Mouse (Mus musculus): ENCODE data around the gene Aarsd1. TPM values are rescaled to one million over a fixed set of nuclear protein-coding genes. Genes with fewer than 3 reads are reported as not detected.
"Not testable (repeated sequence)": the region's sequence is repeated elsewhere in the genome, so short reads cannot be mapped to it uniquely, and the experiment has no call there.

Aarsd1 gene
- polyA plus RNA-seq, 1 experiment from 2014 or later, result 99.5 TPM

GRCm38 (mm10) chr11:101448899-101449298, 31.5 kb upstream of the Aarsd1 start:
- ATAC-seq, result no peak
- H3K4me2 ChIP-seq (ENCODE audit: low read length), result no peak overlapping the region
- WGBS, result 82% methylated on average over 4 of the region's 4 CpGs

GRCm38 (mm10) chr11:101448274-101448746, 30.9 kb upstream of the Aarsd1 start, which contains the start of gene Ifi35:
Gene Ifi35 (plus strand): TSS chr11:101448407.
- no peak for ATAC-seq
- Histone ChIP-seq H3K4me1 (replicated peaks; ENCODE audit: control insufficient read depth, insufficient read depth, low read length) (peaks cover 7% of the 10 kb centered on the region), H3K27me3 (replicated peaks; ENCODE audit: control insufficient read depth, insufficient read depth, low read length) (no peaks in the 10 kb centered on the region), H3K4me3 (replicated peaks; ENCODE audit: low read length) (no peak within 1 kb of the TSS), H3K9ac (replicated peaks; ENCODE audit: low read depth, low read length) (no peak within 1 kb of the TSS; the same call in 1 of the 2 replicates), H3K4me2 (ENCODE audit: low read length) (no peak within 1 kb of the TSS), H3K27ac (ENCODE audit: low read length) (no peak within 1 kb of the TSS), H3K36me3 (ENCODE audit: control insufficient read depth, insufficient read depth) (peaks cover 10% of the 10 kb centered on the region; the same call in 1 of the 2 replicates), H3K9me3 (ENCODE audit: control insufficient read depth, low read length) (no peaks in the 10 kb centered on the region)
- WGBS, result 40% methylated on average over 10 of the region's 10 CpGs

More at GRCm38 (mm10) chr11:101448899-101449298, 31.5 kb upstream of the Aarsd1 start:
- Histone ChIP-seq H3K9me3 (ENCODE audit: control insufficient read depth, low read length) (no peaks in the 10 kb centered on the region), H3K27me3 (replicated peaks; ENCODE audit: control insufficient read depth, insufficient read depth, low read length) (no peaks in the 10 kb centered on the region), H3K27ac (ENCODE audit: low read length) (no peak overlapping the region), H3K4me1 (replicated peaks; ENCODE audit: control insufficient read depth, insufficient read depth, low read length) (0 out of 2 replicates have a peak, but pooled peaks cover 1% of the 10 kb centered on the region), H3K36me3 (ENCODE audit: control insufficient read depth, insufficient read depth) (peaks cover 7% of the 10 kb centered on the region; the same call in 1 of the 2 replicates), H3K9ac (replicated peaks; ENCODE audit: low read depth, low read length) (no peak overlapping the region), H3K4me3 (replicated peaks; ENCODE audit: low read length) (no peak overlapping the region)

DNA sequence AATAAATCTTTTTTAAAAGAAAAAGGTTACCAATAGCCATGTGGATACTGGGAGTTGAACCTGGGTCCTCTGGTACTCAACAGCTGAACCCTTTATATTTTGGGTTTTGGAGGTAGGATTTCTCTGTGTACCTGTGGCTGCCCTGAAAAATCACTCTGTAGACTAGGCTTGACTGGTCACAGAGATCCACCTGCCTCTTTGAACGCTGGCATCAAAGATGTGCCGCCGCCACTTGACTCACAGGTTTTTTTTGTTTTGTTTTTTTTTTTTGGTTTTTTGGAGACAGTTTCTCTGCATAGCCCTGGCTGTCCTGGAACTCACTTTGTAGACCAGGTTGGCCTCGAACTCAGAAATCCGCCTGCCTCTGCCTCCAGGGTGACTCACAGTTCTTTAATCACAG, 30.4 kb upstream of the Aarsd1 start:
- Histone ChIP-seq H3K9me3 (ENCODE audit: control insufficient read depth, low read length) (no peaks in the 10 kb centered on the region), H3K9ac (replicated peaks; ENCODE audit: low read depth, low read length) (no peak overlapping the region), H3K27me3 (replicated peaks; ENCODE audit: control insufficient read depth, insufficient read depth, low read length) (no peaks in the 10 kb centered on the region), H3K4me1 (replicated peaks; ENCODE audit: control insufficient read depth, insufficient read depth, low read length) (peaks cover 12% of the 10 kb centered on the region), H3K36me3 (ENCODE audit: control insufficient read depth, insufficient read depth) (peaks cover 10% of the 10 kb centered on the region; the same call in 1 of the 2 replicates), H3K27ac (ENCODE audit: low read length) (no peak overlapping the region), H3K4me2 (ENCODE audit: low read length) (no peak overlapping the region), H3K4me3 (replicated peaks; ENCODE audit: low read length) (no peak overlapping the region)
- ATAC-seq, result no peak
- 93% methylated on average over 5 of the region's 5 CpGs for WGBS

DNA sequence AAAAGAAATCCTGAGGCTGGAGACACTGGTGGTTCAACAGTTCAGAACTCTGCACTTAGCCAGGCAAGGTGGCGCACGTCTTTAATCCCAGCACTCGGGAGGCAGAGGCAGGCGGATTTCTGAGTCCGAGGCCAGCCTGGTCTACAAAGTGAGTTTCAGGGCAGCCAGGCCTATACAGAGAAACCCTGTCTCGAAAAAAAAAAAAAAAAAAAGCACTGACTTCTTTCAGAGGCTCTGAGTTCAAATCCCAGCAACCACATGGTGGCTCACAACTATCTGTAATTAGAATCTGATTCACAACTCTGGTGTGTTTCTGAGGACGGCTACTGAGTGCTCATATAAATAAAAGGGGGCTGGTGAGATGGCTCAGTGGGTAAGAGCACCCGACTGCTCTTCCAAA, 29.4 kb upstream of the Aarsd1 start:
- 91% methylated on average over 8 of the region's 8 CpGs for WGBS
- H3K9me3 ChIP-seq (ENCODE audit: control insufficient read depth, low read length); ATAC-seq: not testable (repeated sequence)

DNA sequence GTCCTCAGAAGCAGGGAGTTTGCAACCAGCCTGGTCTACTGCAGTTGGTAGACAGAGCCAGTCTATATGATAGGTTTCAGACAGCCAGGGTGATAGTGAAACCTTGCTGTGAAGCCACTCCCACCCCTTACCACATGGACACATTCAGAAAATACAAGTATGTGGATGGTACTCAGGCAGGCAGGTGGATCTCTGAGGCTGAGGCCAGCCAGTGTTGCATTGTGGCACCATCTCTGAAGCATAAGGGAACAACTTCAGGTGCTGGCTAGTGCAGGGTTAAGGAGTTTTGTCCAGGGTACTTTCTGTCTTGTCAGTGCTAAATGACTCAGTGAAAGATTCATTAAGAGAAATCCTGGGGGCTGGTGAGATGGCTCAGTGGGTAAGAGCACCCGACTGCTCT, 28.9 kb upstream of the Aarsd1 start:
- Histone ChIP-seq H3K27me3 (replicated peaks; ENCODE audit: control insufficient read depth, insufficient read depth, low read length) (no peaks in the 10 kb centered on the region), H3K4me1 (replicated peaks; ENCODE audit: control insufficient read depth, insufficient read depth, low read length) (peaks cover 12% of the 10 kb centered on the region), H3K4me3 (replicated peaks; ENCODE audit: low read length) (no peak overlapping the region), H3K9me3 (ENCODE audit: control insufficient read depth, low read length) (no peaks in the 10 kb centered on the region), H3K36me3 (ENCODE audit: control insufficient read depth, insufficient read depth) (peaks cover 10% of the 10 kb centered on the region; the same call in 1 of the 2 replicates), H3K27ac (ENCODE audit: low read length) (no peak overlapping the region), H3K9ac (replicated peaks; ENCODE audit: low read depth, low read length) (no peak overlapping the region), H3K4me2 (ENCODE audit: low read length) (no peak overlapping the region)
- no peak for ATAC-seq
- WGBS, result 93% methylated on average over 1 of the region's 1 CpGs

More for the DNA sequence above, 29.4 kb upstream of the Aarsd1 start:
- H3K27me3 ChIP-seq (replicated peaks; ENCODE audit: control insufficient read depth, insufficient read depth, low read length); H3K4me3 ChIP-seq (replicated peaks; ENCODE audit: low read length); H3K27ac ChIP-seq (ENCODE audit: low read length); H3K9ac ChIP-seq (replicated peaks; ENCODE audit: low read depth, low read length); H3K36me3 ChIP-seq (ENCODE audit: control insufficient read depth, insufficient read depth); H3K4me2 ChIP-seq (ENCODE audit: low read length): not testable (repeated sequence)
- peaks cover 12% of the 10 kb centered on the region for H3K4me1 ChIP-seq (replicated peaks; ENCODE audit: control insufficient read depth, insufficient read depth, low read length)

DNA sequence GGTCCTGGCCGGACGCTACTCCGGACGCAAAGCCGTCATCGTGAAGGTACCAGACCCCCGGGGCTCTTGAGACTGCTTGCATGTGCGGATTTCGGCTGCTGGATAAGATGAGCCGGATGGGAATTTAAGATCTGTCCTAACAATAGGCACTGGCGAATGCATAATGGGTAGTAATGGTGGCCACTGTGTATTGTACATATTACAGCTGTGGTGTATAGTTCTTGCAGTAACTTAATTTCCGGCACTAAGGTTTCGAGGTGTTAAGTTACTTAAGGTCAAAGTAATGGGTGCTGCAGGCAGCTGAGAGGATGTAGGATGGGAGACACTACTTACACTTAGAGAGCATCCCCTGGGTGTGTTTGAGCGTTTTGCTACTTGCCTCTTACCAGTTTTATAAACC, 25.3 kb upstream of the Aarsd1 start:
- under 1% methylated on average over 14 of the region's 14 CpGs for WGBS
- no peak for ATAC-seq

GRCm38 (mm10) chr11:101442127-101442693, 24.8 kb upstream of the Aarsd1 start, which contains the start of gene Rpl27:
Gene Rpl27 (plus strand): TSS chr11:101442298.
- peak within 1 kb of the TSS; percentile 79 for H3K27ac ChIP-seq (ENCODE audit: low read length)
- H3K27me3 ChIP-seq (replicated peaks; ENCODE audit: control insufficient read depth, insufficient read depth, low read length), result no peaks in the 10 kb centered on the region
- peak; percentile 99 for ATAC-seq
- under 1% methylated on average over 42 of the region's 42 CpGs for WGBS
- peak within 1 kb of the TSS; percentile 88 for H3K4me3 ChIP-seq (replicated peaks; ENCODE audit: low read length)
- peak within 1 kb of the TSS; percentile 92 for H3K9ac ChIP-seq (replicated peaks; ENCODE audit: low read depth, low read length)
- H3K4me1 ChIP-seq (replicated peaks; ENCODE audit: control insufficient read depth, insufficient read depth, low read length), result peaks cover 12% of the 10 kb centered on the region
- H3K36me3 ChIP-seq (ENCODE audit: control insufficient read depth, insufficient read depth), result peaks cover 10% of the 10 kb centered on the region; the same call in 1 of the 2 replicates
- no peaks in the 10 kb centered on the region for H3K9me3 ChIP-seq (ENCODE audit: control insufficient read depth, low read length)
- peak within 1 kb of the TSS; percentile 98 for H3K4me2 ChIP-seq (ENCODE audit: low read length)

More for the DNA sequence above, 25.3 kb upstream of the Aarsd1 start:
- H3K4me2 ChIP-seq (ENCODE audit: low read length), result peak overlapping the region; percentile 98
- no peaks in the 10 kb centered on the region for H3K9me3 ChIP-seq (ENCODE audit: control insufficient read depth, low read length)
- H3K9ac ChIP-seq (replicated peaks; ENCODE audit: low read depth, low read length), result peak overlapping the region; percentile 92
- H3K27ac ChIP-seq (ENCODE audit: low read length), result peak overlapping the region; percentile 79
- peaks cover 10% of the 10 kb centered on the region; the same call in 1 of the 2 replicates for H3K36me3 ChIP-seq (ENCODE audit: control insufficient read depth, insufficient read depth)
- peak overlapping the region; percentile 88 for H3K4me3 ChIP-seq (replicated peaks; ENCODE audit: low read length)
- H3K4me1 ChIP-seq (replicated peaks; ENCODE audit: control insufficient read depth, insufficient read depth, low read length), result peaks cover 12% of the 10 kb centered on the region
- H3K27me3 ChIP-seq (replicated peaks; ENCODE audit: control insufficient read depth, insufficient read depth, low read length), result no peaks in the 10 kb centered on the region

DNA sequence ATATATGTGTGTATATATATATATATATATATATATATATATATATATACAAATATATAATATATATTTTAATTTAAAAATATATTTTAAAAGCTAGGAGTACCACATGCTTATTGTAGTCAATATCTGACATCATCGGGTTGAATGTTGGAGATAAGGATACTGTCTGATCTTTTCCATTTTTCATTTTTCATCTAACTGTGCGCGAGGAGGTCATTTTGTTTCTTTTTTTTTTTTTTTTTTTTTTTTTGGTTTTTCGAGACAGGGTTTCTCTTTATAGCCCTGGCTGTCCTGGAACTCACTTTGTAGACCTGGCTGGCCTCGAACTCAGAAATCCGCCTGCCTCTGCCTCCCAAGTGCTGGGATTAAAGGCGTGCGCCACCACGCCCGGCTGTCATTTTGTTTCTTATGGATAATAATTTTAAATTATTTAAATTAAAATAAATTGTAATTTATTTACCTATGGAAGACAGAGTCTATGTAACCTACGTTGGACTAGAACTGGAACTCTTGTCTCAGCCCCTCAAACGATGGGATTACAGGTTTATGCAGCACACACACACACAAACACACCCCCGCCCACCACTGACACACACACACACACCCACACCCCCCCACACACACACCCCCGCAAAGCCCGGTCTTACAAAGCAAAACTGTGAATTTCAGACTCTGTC, 24.2 kb upstream of the Aarsd1 start:
- Histone ChIP-seq H3K4me1 (replicated peaks; ENCODE audit: control insufficient read depth, insufficient read depth, low read length) (peaks cover 12% of the 10 kb centered on the region), H3K4me3 (replicated peaks; ENCODE audit: low read length) (peak overlapping the region; percentile 27), H3K4me2 (ENCODE audit: low read length) (peak overlapping the region; percentile 32)
- H3K9me3 ChIP-seq (ENCODE audit: control insufficient read depth, low read length); H3K27ac ChIP-seq (ENCODE audit: low read length); H3K36me3 ChIP-seq (ENCODE audit: control insufficient read depth, insufficient read depth); H3K9ac ChIP-seq (replicated peaks; ENCODE audit: low read depth, low read length); H3K27me3 ChIP-seq (replicated peaks; ENCODE audit: control insufficient read depth, insufficient read depth, low read length); ATAC-seq: not testable (repeated sequence)
- WGBS, result 35% methylated on average over 14 of the region's 15 CpGs

DNA sequence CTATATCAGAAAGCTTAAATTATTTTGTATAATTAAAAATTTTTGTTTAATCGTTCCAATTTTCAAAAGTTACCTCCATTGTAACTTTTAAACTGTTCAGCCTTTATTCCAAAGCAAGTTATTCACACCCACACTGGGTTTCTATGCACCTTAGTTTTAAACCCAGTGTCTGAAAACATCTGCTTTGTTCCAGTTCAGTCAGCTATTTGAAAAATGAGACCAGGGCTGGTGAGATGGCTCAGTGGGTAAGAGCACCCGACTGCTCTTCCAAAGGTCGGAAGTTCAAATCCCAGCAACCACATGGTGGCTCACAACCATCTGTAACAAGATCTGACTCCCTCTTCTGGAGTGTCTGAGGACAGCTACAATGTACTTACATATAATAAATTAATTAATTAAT, 20.6 kb upstream of the Aarsd1 start:
- not testable (repeated sequence) for H3K27me3 ChIP-seq (replicated peaks; ENCODE audit: control insufficient read depth, insufficient read depth, low read length); H3K27ac ChIP-seq (ENCODE audit: low read length); H3K4me1 ChIP-seq (replicated peaks; ENCODE audit: control insufficient read depth, insufficient read depth, low read length); H3K9ac ChIP-seq (replicated peaks; ENCODE audit: low read depth, low read length); H3K9me3 ChIP-seq (ENCODE audit: control insufficient read depth, low read length); ATAC-seq; H3K36me3 ChIP-seq (ENCODE audit: control insufficient read depth, insufficient read depth); H3K4me3 ChIP-seq (replicated peaks; ENCODE audit: low read length); H3K4me2 ChIP-seq (ENCODE audit: low read length)
- WGBS, result 66% methylated on average over 3 of the region's 3 CpGs
